Mouse (Mus musculus): ENCODE data around the gene Bbs4. TPM values are rescaled to one million over a fixed set of nuclear protein-coding genes. Genes with fewer than 3 reads are reported as not detected.

Gene Bbs4
- polyA plus RNA-seq, 1 experiment from 2014 or later = 37.7 TPM

GRCm38 (mm10) chr9:59352586-59353252 lies 589 bp downstream of the Bbs4 start:
- Histone ChIP-seq H3K27me3 (ENCODE audit: control insufficient read depth, insufficient read depth, low read length) (no peaks in the 10 kb centered on the region), H3K9me3 (ENCODE audit: control insufficient read depth, low read length) (no peaks in the 10 kb centered on the region), H3K4me2 (ENCODE audit: low read depth, low read length) (peak overlapping the region; percentile 70), H3K4me1 (ENCODE audit: control insufficient read depth, insufficient read depth, low read length) (peaks cover 8% of the 10 kb centered on the region; the same call in 1 of the 2 replicates), H3K9ac (replicated peaks; ENCODE audit: low read depth, low read length) (peak overlapping the region; percentile 92), H3K4me3 (ENCODE audit: low read depth, low read length) (peak overlapping the region; percentile 84), H3K36me3 (ENCODE audit: control insufficient read depth, insufficient read depth, low read length) (no peaks in the 10 kb centered on the region), H3K27ac (ENCODE audit: low read depth, low read length) (peak overlapping the region; percentile 83)
- ATAC-seq (ENCODE audit: low read depth) = no peak
- 11% methylated on average over 15 of the region's 15 CpGs for WGBS

DNA sequence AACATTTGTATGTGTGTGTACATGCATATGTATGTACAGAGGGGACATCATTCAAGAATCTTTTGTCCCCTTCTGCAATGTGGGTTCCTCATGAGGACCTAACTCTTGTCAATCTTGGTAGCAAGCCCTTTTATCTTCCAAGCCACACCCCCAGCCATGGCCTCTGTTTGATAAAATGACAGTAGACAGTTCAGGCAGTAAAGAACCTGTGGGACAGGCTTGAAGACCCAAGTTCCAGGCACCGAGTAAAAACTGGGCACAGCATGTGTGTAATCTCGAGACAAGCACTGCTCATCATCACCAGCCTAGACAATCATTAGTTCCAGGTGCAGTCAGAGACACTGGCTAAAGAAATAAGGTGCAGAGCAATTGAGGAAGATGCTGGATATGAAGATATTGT lies 7.1 kb downstream of the Bbs4 start:
- H3K4me3 ChIP-seq (ENCODE audit: low read depth, low read length) = no peak overlapping the region
- H3K4me2 ChIP-seq (ENCODE audit: low read depth, low read length) = no peak overlapping the region
- no peak for ATAC-seq (ENCODE audit: low read depth)
- H3K9ac ChIP-seq (replicated peaks; ENCODE audit: low read depth, low read length) = no peak overlapping the region
- H3K27ac ChIP-seq (ENCODE audit: low read depth, low read length) = no peak overlapping the region
- H3K27me3 ChIP-seq (ENCODE audit: control insufficient read depth, insufficient read depth, low read length) = no peaks in the 10 kb centered on the region
- no peaks in the 10 kb centered on the region for H3K4me1 ChIP-seq (ENCODE audit: control insufficient read depth, insufficient read depth, low read length)
- peaks cover under 1% of the 10 kb centered on the region; the same call in 1 of the 2 replicates for H3K36me3 ChIP-seq (ENCODE audit: control insufficient read depth, insufficient read depth, low read length)
- 83% methylated on average over 2 of the region's 2 CpGs for WGBS
- H3K9me3 ChIP-seq (ENCODE audit: control insufficient read depth, low read length) = no peaks in the 10 kb centered on the region

DNA sequence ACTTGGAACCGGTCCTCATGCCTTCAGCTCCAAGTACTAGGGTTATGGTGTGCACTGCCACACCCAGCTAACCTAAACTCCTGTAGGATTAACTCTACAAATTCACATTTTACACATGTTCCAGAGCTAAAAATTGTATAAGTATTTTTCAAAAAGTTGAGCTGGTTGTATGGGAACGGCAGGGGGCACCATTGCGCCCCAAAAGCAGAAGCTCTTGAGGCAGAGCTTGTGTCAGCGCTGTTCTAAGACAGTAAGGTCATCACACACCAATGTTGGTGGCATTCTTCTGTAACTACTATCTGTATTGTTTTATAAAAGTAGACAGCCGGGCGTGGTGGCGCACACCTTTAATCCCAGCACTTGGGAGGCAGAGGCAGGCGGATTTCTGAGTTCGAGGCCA lies 13.3 kb downstream of the Bbs4 start:
- ATAC-seq (ENCODE audit: low read depth) = no peak
- H3K9ac ChIP-seq (replicated peaks; ENCODE audit: low read depth, low read length) = no peak overlapping the region
- no peaks in the 10 kb centered on the region for H3K27me3 ChIP-seq (ENCODE audit: control insufficient read depth, insufficient read depth, low read length)
- H3K4me1 ChIP-seq (ENCODE audit: control insufficient read depth, insufficient read depth, low read length) = no peaks in the 10 kb centered on the region
- no peak overlapping the region for H3K4me2 ChIP-seq (ENCODE audit: low read depth, low read length)
- WGBS = 89% methylated on average over 9 of the region's 9 CpGs
- H3K27ac ChIP-seq (ENCODE audit: low read depth, low read length) = no peak overlapping the region
- no peaks in the 10 kb centered on the region for H3K9me3 ChIP-seq (ENCODE audit: control insufficient read depth, low read length)
- no peak overlapping the region for H3K4me3 ChIP-seq (ENCODE audit: low read depth, low read length)
- peaks cover 15% of the 10 kb centered on the region for H3K36me3 ChIP-seq (ENCODE audit: control insufficient read depth, insufficient read depth, low read length)

- Histone ChIP-seq H3K4me1 (ENCODE audit: control insufficient read depth, insufficient read depth, low read length) (no peaks in the 10 kb centered on the region), H3K36me3 (ENCODE audit: control insufficient read depth, insufficient read depth, low read length) (peaks cover 15% of the 10 kb centered on the region), H3K27ac (ENCODE audit: low read depth, low read length) (no peak overlapping the region), H3K9ac (replicated peaks; ENCODE audit: low read depth, low read length) (no peak overlapping the region), H3K27me3 (ENCODE audit: control insufficient read depth, insufficient read depth, low read length) (no peaks in the 10 kb centered on the region), H3K4me3 (ENCODE audit: low read depth, low read length) (no peak overlapping the region), H3K4me2 (ENCODE audit: low read depth, low read length) (no peak overlapping the region), H3K9me3 (ENCODE audit: control insufficient read depth, low read length) (no peaks in the 10 kb centered on the region)
- 95% methylated on average over 5 of the region's 5 CpGs for whole genome bisulfite sequencing
- ATAC-seq (ENCODE audit: low read depth) = no peak
These were observed 14.2 kb downstream of the Bbs4 start for GRCm38 (mm10) chr9:59339107-59339506.

DNA sequence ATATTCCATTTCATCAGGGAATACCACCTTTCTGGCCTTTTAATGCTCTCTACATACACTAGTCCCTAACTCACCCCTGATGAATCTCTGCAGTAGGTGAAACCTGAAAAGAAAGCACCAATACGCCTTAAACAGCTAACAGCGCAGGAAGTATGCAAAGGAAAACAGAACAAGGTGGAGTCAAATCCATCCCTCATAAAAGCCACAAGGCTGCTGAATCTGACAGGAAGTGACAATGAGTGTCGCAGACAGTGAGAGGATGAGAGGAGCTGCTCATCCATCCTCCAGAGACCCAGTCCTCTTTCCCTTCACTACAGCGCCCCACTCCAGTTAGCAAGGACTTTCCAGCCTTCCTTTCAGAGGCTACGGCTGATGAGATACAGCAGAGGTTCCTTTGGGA lies 14.9 kb downstream of the Bbs4 start:
- 85% methylated on average over 5 of the region's 5 CpGs for WGBS
- H3K9me3 ChIP-seq (ENCODE audit: control insufficient read depth, low read length) = no peaks in the 10 kb centered on the region
- no peak for ATAC-seq (ENCODE audit: low read depth)
- H3K4me3 ChIP-seq (ENCODE audit: low read depth, low read length) = no peak overlapping the region
- H3K27me3 ChIP-seq (ENCODE audit: control insufficient read depth, insufficient read depth, low read length) = no peaks in the 10 kb centered on the region
- H3K27ac ChIP-seq (ENCODE audit: low read depth, low read length) = no peak overlapping the region
- H3K4me1 ChIP-seq (ENCODE audit: control insufficient read depth, insufficient read depth, low read length) = no peaks in the 10 kb centered on the region
- H3K9ac ChIP-seq (replicated peaks; ENCODE audit: low read depth, low read length) = no peak overlapping the region
- H3K36me3 ChIP-seq (ENCODE audit: control insufficient read depth, insufficient read depth, low read length) = peaks cover 16% of the 10 kb centered on the region
- no peak overlapping the region for H3K4me2 ChIP-seq (ENCODE audit: low read depth, low read length)

GRCm38 (mm10) chr9:59337889-59338288 lies 15.4 kb downstream of the Bbs4 start:
- Histone ChIP-seq H3K36me3 (ENCODE audit: control insufficient read depth, insufficient read depth, low read length) (peaks cover 21% of the 10 kb centered on the region), H3K4me2 (ENCODE audit: low read depth, low read length) (no peak overlapping the region), H3K4me1 (ENCODE audit: control insufficient read depth, insufficient read depth, low read length) (no peaks in the 10 kb centered on the region), H3K27me3 (ENCODE audit: control insufficient read depth, insufficient read depth, low read length) (no peaks in the 10 kb centered on the region), H3K9me3 (ENCODE audit: control insufficient read depth, low read length) (no peaks in the 10 kb centered on the region), H3K9ac (replicated peaks; ENCODE audit: low read depth, low read length) (no peak overlapping the region), H3K4me3 (ENCODE audit: low read depth, low read length) (no peak overlapping the region), H3K27ac (ENCODE audit: low read depth, low read length) (no peak overlapping the region)
- no peak for ATAC-seq (ENCODE audit: low read depth)
- 93% methylated on average over 5 of the region's 5 CpGs for WGBS

DNA sequence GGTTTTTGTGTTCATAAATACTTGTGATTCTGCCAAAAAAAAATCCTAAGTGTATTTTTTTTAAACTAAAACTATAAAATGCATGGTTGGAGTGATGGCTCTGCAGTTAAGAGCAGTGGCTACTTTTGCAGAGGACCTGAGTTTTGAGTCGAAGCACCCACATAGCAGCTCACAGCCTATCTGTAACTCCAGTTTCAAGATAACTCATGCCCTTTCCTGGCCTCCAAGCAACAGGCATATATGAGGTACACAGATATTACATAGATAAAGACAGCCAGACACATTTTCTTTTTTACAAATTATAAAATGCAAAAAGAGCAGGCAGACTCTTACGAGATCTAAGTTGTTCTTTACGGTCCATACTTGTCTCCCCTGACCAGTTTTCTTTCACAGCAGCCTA lies 16.8 kb downstream of the Bbs4 start:
- Histone ChIP-seq H3K9me3 (ENCODE audit: control insufficient read depth, low read length) (no peaks in the 10 kb centered on the region), H3K36me3 (ENCODE audit: control insufficient read depth, insufficient read depth, low read length) (peaks cover 34% of the 10 kb centered on the region), H3K4me3 (ENCODE audit: low read depth, low read length) (no peak overlapping the region), H3K4me2 (ENCODE audit: low read depth, low read length) (no peak overlapping the region), H3K4me1 (ENCODE audit: control insufficient read depth, insufficient read depth, low read length) (no peaks in the 10 kb centered on the region), H3K27me3 (ENCODE audit: control insufficient read depth, insufficient read depth, low read length) (no peaks in the 10 kb centered on the region), H3K27ac (ENCODE audit: low read depth, low read length) (no peak overlapping the region), H3K9ac (replicated peaks; ENCODE audit: low read depth, low read length) (no peak overlapping the region)
- 96% methylated on average over 3 of the region's 3 CpGs for WGBS
- no peak for ATAC-seq (ENCODE audit: low read depth)

DNA sequence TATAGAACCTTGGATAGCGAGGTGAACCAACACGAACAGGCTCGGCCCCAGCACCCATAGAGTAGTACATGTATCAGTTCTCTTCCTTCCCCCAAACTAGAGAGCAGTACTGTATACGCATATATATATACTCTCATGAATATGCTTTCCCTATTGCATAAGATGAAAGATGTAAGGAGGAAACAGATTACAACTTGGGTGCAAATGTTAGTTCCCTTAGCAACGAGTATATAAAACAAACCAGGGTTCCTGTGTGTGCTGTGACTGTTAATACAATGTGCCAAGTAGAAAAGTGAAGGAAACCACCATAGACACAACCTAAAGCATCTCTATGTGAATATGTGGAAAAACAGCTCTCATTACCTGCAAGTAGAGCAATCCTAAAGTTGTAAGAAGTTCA lies 23.3 kb downstream of the Bbs4 start:
- Histone ChIP-seq H3K4me1 (ENCODE audit: control insufficient read depth, insufficient read depth, low read length) (no peaks in the 10 kb centered on the region), H3K4me2 (ENCODE audit: low read depth, low read length) (no peak overlapping the region), H3K9me3 (ENCODE audit: control insufficient read depth, low read length) (no peaks in the 10 kb centered on the region), H3K27ac (ENCODE audit: low read depth, low read length) (no peak overlapping the region), H3K9ac (replicated peaks; ENCODE audit: low read depth, low read length) (no peak overlapping the region), H3K4me3 (ENCODE audit: low read depth, low read length) (no peak overlapping the region), H3K27me3 (ENCODE audit: control insufficient read depth, insufficient read depth, low read length) (no peaks in the 10 kb centered on the region), H3K36me3 (ENCODE audit: control insufficient read depth, insufficient read depth, low read length) (peaks cover 35% of the 10 kb centered on the region)
- ATAC-seq (ENCODE audit: low read depth) = no peak
- 95% methylated on average over 5 of the region's 5 CpGs for WGBS

- Histone ChIP-seq H3K36me3 (ENCODE audit: control insufficient read depth, insufficient read depth, low read length) (peaks cover 42% of the 10 kb centered on the region; the same call in 1 of the 2 replicates), H3K9ac (replicated peaks; ENCODE audit: low read depth, low read length) (no peak overlapping the region), H3K4me3 (ENCODE audit: low read depth, low read length) (no peak overlapping the region), H3K27me3 (ENCODE audit: control insufficient read depth, insufficient read depth, low read length) (no peaks in the 10 kb centered on the region), H3K9me3 (ENCODE audit: control insufficient read depth, low read length) (no peaks in the 10 kb centered on the region), H3K4me1 (ENCODE audit: control insufficient read depth, insufficient read depth, low read length) (no peaks in the 10 kb centered on the region), H3K27ac (ENCODE audit: low read depth, low read length) (no peak overlapping the region), H3K4me2 (ENCODE audit: low read depth, low read length) (no peak overlapping the region)
- ATAC-seq (ENCODE audit: low read depth) = no peak
These were observed 29.0 kb downstream of the Bbs4 start for GRCm38 (mm10) chr9:59324351-59324750.

All from neural tube, embryonic 14.5 days (tissue).